Mouse (Mus musculus) C2C12 (cell line): ENCODE data around the gene Pkig.

Source experiments
- CTCF ChIP-seq: IDR thresholded peaks from one replicate; pipeline ENCODE4 v1.5.1; 2011; ENCODE audit not compliant: control insufficient read depth, insufficient read depth, insufficient read length
- MYOD1 ChIP-seq: IDR thresholded peaks from one replicate; pipeline ENCODE4 v1.6.1; 2011; ENCODE audit warnings: low read depth; ENCODE audit not compliant: control insufficient read depth, insufficient read length
- MYOG ChIP-seq: IDR thresholded peaks from one replicate; pipeline ENCODE4 v1.6.1; 2011; ENCODE audit not compliant: control insufficient read depth, insufficient read length; ENCODE audit errors: extremely low read depth
- USF1 ChIP-seq: IDR thresholded peaks from one replicate; pipeline ENCODE4 v1.6.1; 2011; ENCODE audit warnings: low read depth, mild to moderate bottlenecking, control low read depth, moderate library complexity

- TF ChIP-seq CTCF (no peak), MYOG (no peak), USF1 (no peak), MYOD1 (no peak)
Observed at GRCm38 (mm10) chr2:163611176-163611575, 47.0 kb upstream of the Pkig start.
